Mouse (Mus musculus) cerebellum, adult 2 months (tissue): ENCODE data around the gene Hypk. TPM values are rescaled to one million over a fixed set of nuclear protein-coding genes. Genes with fewer than 3 reads are reported as not detected.
A peak's percentile ranks its signal among the peaks of the same experiment; 100 is the strongest.

Experiments used
- DNase-seq, 2 experiments: peaks; one replicate each; pipeline ENCODE4 v3.0.0; 2021
- H3K27ac ChIP-seq: fragments of 200-500 bp; 2 replicates; pipeline ENCODE4 v1.5.1; 2012; ENCODE audit warnings: low read length, control low read depth, inconsistent platforms; ENCODE audit not compliant: insufficient read depth
- H3K27me3 ChIP-seq: fragments of 200-500 bp; 2 replicates; pipeline ENCODE4 v1.6.1; 2012; ENCODE audit warnings: inconsistent platforms, mild to moderate bottlenecking, low read length, moderate library complexity; ENCODE audit not compliant: control insufficient read depth, insufficient read depth
- H3K4me1 ChIP-seq: fragments of 200-500 bp; 2 replicates; pipeline ENCODE4 v1.6.1; 2011; ENCODE audit warnings: low read length; ENCODE audit not compliant: control insufficient read depth, insufficient read depth
- H3K4me3 ChIP-seq: fragments of 200-500 bp; replicated peaks from 2 replicates; pipeline ENCODE3; 2011; ENCODE audit warnings: mild to moderate bottlenecking, low read depth, low read length, control low read depth; ENCODE audit not compliant: insufficient read depth
- CTCF ChIP-seq: fragments of 200-500 bp; IDR thresholded peaks from 2 replicates; pipeline ENCODE4 v1.5.1; 2011; ENCODE audit warnings: low read depth, mild to moderate bottlenecking, control low read depth, low read length, moderate library complexity, borderline replicate concordance; ENCODE audit not compliant: insufficient read depth
- POLR2A ChIP-seq: fragments of 200-500 bp; IDR thresholded peaks from 2 replicates; pipeline ENCODE4 v1.6.1; 2011; ENCODE audit warnings: low read length, control low read depth, borderline replicate concordance; ENCODE audit not compliant: insufficient read depth
- WGBS: fragments of 180-500 bp; shearing (Covaris S2); methylation state at CpG from one replicate; pipeline ENCODE4 v1.1.7; 2018; 5-methylcytosine and 5-hydroxymethylcytosine counted together
- polyA plus RNA-seq: library from polyadenylated mRNA; depleted of rRNA; stranded (reverse); fragments of >200 nt; gene quantifications from 2 replicates; pipeline ENCODE4 v1.2.3, GENCODE M21; 2012

Gene Hypk
- polyA plus RNA-seq, 1 experiment = 24.7 TPM

- 1% methylated on average over 30 of the region's 30 CpGs for WGBS
- no peaks in the 10 kb centered on the region for H3K27me3 ChIP-seq
- peak overlapping the region; percentile 39 for H3K4me3 ChIP-seq
- no peak overlapping the region for H3K27ac ChIP-seq
- H3K4me1 ChIP-seq = peaks cover 6% of the 10 kb centered on the region
- peak; percentile 60 to 61 for DNase-seq
- TF ChIP-seq CTCF (no peak), POLR2A (no peak)
These were observed 10.6 kb upstream of the Hypk start for GRCm38 (mm10) chr2:121442259-121443067.

- Histone ChIP-seq H3K4me1 (peaks cover 6% of the 10 kb centered on the region), H3K4me3 (peak overlapping the region; percentile 39), H3K27me3 (no peaks in the 10 kb centered on the region), H3K27ac (no peak overlapping the region)
- no peak for TF ChIP-seq CTCF
- TF ChIP-seq POLR2A = no peak
- 18% methylated on average over 8 of the region's 8 CpGs for WGBS
- no peak for DNase-seq
These were observed 10.1 kb upstream of the Hypk start for GRCm38 (mm10) chr2:121443068-121443349.

- Histone ChIP-seq H3K4me1 (peaks cover 6% of the 10 kb centered on the region), H3K27me3 (no peaks in the 10 kb centered on the region), H3K27ac (no peak within 1 kb of the TSS), H3K4me3 (no peak within 1 kb of the TSS)
- DNase-seq = no peak
- TF ChIP-seq CTCF = no peak
- no peak for TF ChIP-seq POLR2A
- WGBS = 91% methylated on average over 1 of the region's 1 CpGs
These were observed 8.9 kb upstream of the Hypk start, which contains the start of gene Ell3 for GRCm38 (mm10) chr2:121444178-121444577. Ell3 (minus strand) TSS chr2:121444278.

DNA sequence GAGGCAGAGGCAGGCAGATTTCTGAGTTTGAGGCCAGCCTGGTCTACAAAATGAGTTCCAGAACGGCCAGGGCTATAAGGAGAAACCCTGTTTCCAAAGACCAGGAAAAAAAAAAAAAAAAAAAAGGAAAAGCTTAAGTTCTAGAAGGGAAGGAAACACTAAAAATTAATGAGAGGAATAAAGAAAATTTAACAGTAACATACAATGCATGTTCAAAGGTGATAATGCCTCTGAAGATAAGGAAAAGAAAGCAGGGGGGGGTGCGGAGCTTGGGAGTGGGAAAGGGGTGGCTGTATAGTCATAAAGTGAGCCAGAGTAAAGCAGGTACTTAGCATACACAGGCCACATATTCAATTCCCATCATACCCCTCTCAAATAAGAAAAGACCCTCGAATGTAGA is 8.0 kb upstream of the Hypk start:
- H3K27ac ChIP-seq = no peak overlapping the region
- no peaks in the 10 kb centered on the region for H3K27me3 ChIP-seq

DNA sequence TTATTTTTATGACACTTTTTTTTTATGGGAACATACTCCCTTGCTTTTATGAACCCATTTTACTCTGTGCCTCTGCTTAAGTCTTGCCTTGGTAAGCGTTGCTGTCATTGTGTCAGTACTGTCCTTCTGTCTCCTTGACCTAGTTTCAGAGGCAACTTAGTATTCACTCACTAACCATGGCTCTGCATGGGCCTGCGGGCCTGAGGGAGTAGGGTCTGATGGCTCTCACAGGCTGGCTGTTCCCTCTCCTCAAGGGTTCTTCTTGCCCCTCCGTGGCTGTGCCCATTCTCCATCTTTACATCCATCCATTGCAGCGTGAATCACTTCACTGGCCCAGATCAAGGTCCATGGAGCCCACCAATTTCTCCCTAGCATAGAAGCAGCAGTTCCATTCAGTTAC is 6.6 kb upstream of the Hypk start:
- Histone ChIP-seq H3K4me3 (no peak overlapping the region), H3K27ac (no peak overlapping the region), H3K27me3 (no peaks in the 10 kb centered on the region), H3K4me1 (peaks cover 6% of the 10 kb centered on the region)
- no peak for DNase-seq
- 77% methylated on average over 4 of the region's 4 CpGs for WGBS
- TF ChIP-seq CTCF (no peak), POLR2A (no peak)

More for the DNA sequence above, 8.0 kb upstream of the Hypk start:
- 86% methylated on average over 3 of the region's 3 CpGs for WGBS
- no peak overlapping the region for H3K4me3 ChIP-seq
- TF ChIP-seq POLR2A = no peak
- no peak for TF ChIP-seq CTCF
- no peak for DNase-seq
- H3K4me1 ChIP-seq = peaks cover 6% of the 10 kb centered on the region

DNA sequence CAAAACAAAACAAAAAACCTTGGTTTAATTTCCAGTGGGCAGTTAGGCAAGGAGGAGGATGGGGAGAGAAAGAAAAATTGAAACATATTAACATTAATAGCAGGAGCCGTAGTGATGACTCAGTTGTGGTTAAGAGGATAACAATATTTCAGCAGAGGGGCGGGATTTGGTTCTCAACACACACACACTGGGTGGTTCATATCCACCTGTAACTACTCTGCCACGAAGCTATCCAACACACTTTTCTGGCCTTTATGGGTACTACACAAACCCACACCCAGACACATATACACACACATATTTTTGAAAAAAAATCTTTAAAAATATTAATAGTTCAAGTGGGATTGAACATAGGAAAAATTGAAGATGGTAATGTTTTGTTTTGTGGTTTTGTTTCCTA is 6.1 kb upstream of the Hypk start:
- no peak for TF ChIP-seq CTCF
- no peak for TF ChIP-seq POLR2A
- WGBS = 93% methylated on average over 3 of the region's 3 CpGs
- no peaks in the 10 kb centered on the region for H3K27me3 ChIP-seq
- DNase-seq = no peak
- no peak overlapping the region for H3K4me3 ChIP-seq
- H3K27ac ChIP-seq = no peak overlapping the region
- H3K4me1 ChIP-seq = peaks cover 3% of the 10 kb centered on the region

- peak in 1 of 2 experiments; percentile 27 for DNase-seq
- TF ChIP-seq CTCF (no peak), POLR2A (no peak)
- H3K4me3 ChIP-seq = no peak overlapping the region
- H3K4me1 ChIP-seq = no peaks in the 10 kb centered on the region
- no peak overlapping the region for H3K27ac ChIP-seq
- no peaks in the 10 kb centered on the region for H3K27me3 ChIP-seq
- 15% methylated on average over 9 of the region's 9 CpGs for WGBS
These were observed 5.0 kb upstream of the Hypk start for GRCm38 (mm10) chr2:121448136-121448535.

DNA sequence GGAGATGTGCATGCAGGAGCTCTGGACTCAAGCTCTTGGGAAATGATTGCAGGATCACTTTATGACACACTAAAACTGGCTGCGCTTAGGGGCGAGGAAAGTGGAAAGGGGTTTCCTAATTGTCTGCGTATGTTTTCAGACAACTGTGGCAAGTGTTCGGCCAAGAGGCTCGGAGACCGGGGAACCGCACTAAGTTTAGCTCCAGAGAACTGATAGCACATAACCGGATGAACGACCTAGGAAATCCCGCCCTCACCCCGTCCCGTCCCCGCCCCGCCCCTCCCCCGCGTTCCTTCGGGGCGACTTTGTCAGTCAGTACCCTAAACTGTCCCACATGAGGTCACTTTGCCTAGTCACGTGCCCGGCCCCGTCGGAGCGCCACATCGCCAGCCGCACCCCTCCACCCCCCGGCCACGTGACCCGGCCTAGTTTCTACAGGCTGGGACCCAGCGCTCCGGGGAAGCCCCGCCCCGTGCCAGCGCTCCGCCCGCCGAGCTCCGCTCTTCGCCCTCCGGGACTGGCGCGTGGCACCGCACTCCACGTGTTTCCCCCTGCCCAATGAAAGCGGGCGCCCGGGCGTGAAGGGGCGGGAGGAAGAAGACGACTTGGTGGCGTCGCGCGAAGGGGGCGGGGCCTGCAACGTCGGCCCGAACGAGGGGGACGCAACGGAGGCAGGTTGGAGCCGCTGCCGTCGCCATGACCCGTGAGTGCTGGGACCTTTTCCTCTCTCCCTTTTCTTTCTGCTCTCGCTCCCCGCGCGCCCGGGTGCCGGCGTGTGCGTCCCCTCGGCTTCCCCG is 4.2 kb upstream of the Hypk start, which contains the start of gene Serf2:
Serf2 (plus strand) TSS at position 457 of the 797 bp plus-strand sequence.
- H3K27me3 ChIP-seq = no peaks in the 10 kb centered on the region
- H3K4me1 ChIP-seq = no peaks in the 10 kb centered on the region
- peak within 1 kb of the TSS; percentile 89 for H3K27ac ChIP-seq
- H3K4me3 ChIP-seq = peak within 1 kb of the TSS; percentile 92
- peak; percentile 98 to 99 for DNase-seq
- 1% methylated on average over 74 of the region's 74 CpGs for WGBS
- TF ChIP-seq CTCF = no peak
- peak; percentile 97 for TF ChIP-seq POLR2A
